ENCODE assay signal across 24 mouse cellular contexts in the genomic region with DNA sequence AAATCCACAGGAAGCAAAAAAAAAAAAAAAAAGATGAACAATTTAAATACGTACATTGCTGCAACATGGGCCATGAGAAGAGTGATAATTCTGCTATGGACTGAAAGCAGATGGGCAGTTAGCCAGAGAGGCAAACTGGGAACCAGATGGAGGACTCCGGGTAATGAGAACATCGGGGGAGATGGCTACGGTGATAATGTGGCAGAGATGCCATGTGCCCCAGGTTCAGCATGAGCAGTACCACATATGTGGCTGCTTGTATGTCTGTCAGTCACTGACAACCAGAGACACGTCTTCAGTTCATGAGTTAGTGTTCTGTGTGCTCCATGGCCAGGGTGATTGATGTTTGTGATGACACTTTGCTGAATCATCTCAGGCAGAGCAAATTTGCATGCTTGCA.
A peak's percentile ranks its signal among the peaks of the same experiment; 100 is the strongest.
DNase-seq lines count a peak whose midpoint lies in the region; ATAC-seq lines count a peak whose summit lies in the region.
"Had no signal": no experiment of that assay in that cellular context is flagged by ENCODE, and none has a peak within 500 bp of the region (broad histone marks: within the 10 kb centered on the region; RNA-seq: fewer than 3 reads in every experiment).

No protein-coding gene starts in this region.

- no peak for ATAC-seq in megakaryocyte, adult 5-6 weeks (ENCODE audit: poor library complexity, severe bottlenecking)
- no peak for ATAC-seq in megakaryocyte progenitor cell, adult 5-6 weeks (replicated peaks; ENCODE audit: poor library complexity)
- ATAC-seq: activated CD4-positive, CD25-positive, alpha-beta regulatory T cell, adult 4 months; CD4-positive, CD25-positive, alpha-beta regulatory T cell, adult 4 months; intestine, embryonic 15.5 days had no signal

- peak overlapping the region; percentile 40 for H3K4me3 ChIP-seq in megakaryocyte, embryonic 14.5 days (replicated peaks)
- H3K4me3 ChIP-seq: embryonic facial prominence, embryonic 13.5 days; heart, embryonic 10.5 days; hindbrain, embryonic 12.5 days; intestine, embryonic 15.5 days; limb, embryonic 12.5 days; liver, embryonic 13.5 days; lung, embryonic 15.5 days; myocyte had no signal

- no peaks in the 10 kb centered on the region for H3K36me3 ChIP-seq in megakaryocyte, embryonic 14.5 days (replicated peaks; ENCODE audit: low read length)
- H3K36me3 ChIP-seq: embryonic facial prominence, embryonic 13.5 days; heart, embryonic 10.5 days; hindbrain, embryonic 12.5 days; intestine, embryonic 15.5 days; limb, embryonic 12.5 days; liver, embryonic 13.5 days; lung, embryonic 15.5 days had no signal

- peaks cover 9% of the 10 kb centered on the region for H3K4me1 ChIP-seq in megakaryocyte, embryonic 14.5 days
- H3K4me1 ChIP-seq: embryonic facial prominence, embryonic 13.5 days; heart, embryonic 10.5 days; hindbrain, embryonic 12.5 days; intestine, embryonic 15.5 days; limb, embryonic 12.5 days; liver, embryonic 13.5 days; lung, embryonic 15.5 days had no signal

- peak; percentile 22 for DNase-seq in adrenal gland, adult 2 months
- no peak for DNase-seq in adrenal gland, adult 18-20 months (ENCODE audit: low spot score in 2 of 2)
- DNase-seq in cerebellum, postnatal 36 days: peak; percentile 6 to 13
- no peak for DNase-seq in cerebellum, adult 8-10 months
- DNase-seq in layer of hippocampus, postnatal 36 days: peak; percentile 23 to 45
- DNase-seq: heart, postnatal 14 days; kidney, adult 9 months; kidney, postnatal 25 days; liver, embryonic 13.5 days; lung, postnatal 4 days; midbrain, embryonic 14.5 days; thymus, postnatal 25 days had no signal

- H3K9me3 ChIP-seq in megakaryocyte, embryonic 14.5 days: peaks cover under 1% of the 10 kb centered on the region; the same call in 1 of the 2 replicates
- H3K9me3 ChIP-seq: embryonic facial prominence, embryonic 13.5 days; heart, embryonic 10.5 days; hindbrain, embryonic 12.5 days; intestine, embryonic 15.5 days; limb, embryonic 12.5 days; liver, embryonic 13.5 days; lung, embryonic 15.5 days had no signal

- H3K27me3 ChIP-seq in megakaryocyte, embryonic 14.5 days (replicated peaks): no peaks in the 10 kb centered on the region
- H3K27me3 ChIP-seq: embryonic facial prominence, embryonic 13.5 days; hindbrain, embryonic 12.5 days; intestine, embryonic 15.5 days; limb, embryonic 12.5 days; liver, embryonic 13.5 days; lung, embryonic 15.5 days had no signal

Comparison
In these comparisons a context has a peak if more than half of its experiments do, and no peak if none do; other contexts are left out.
1. DNase-seq: peak in adrenal gland, adult 2 months (single experiment), cerebellum, postnatal 36 days (2 of 2) and layer of hippocampus, postnatal 36 days (2 of 2); none in adrenal gland, adult 18-20 months (0 of 2) and cerebellum, adult 8-10 months (single experiment).